Mouse (Mus musculus) CH12.LX (cell line): ENCODE results near the gene Smyd3. TPM values are rescaled to one million over a fixed set of nuclear protein-coding genes. Genes with fewer than 3 reads are reported as not detected.

Experiments
- DNase-seq: peaks from one replicate; pipeline ENCODE4 v3.0.0-alpha.2; 2013; ENCODE audit errors: extremely low read depth
- H3K27ac ChIP-seq: 2 replicates; pipeline ENCODE4 v1.5.1; 2012; ENCODE audit warnings: low read depth, mild to moderate bottlenecking, control low read depth, moderate library complexity; ENCODE audit not compliant: insufficient read depth
- H3K27me3 ChIP-seq: replicated peaks from 2 replicates; pipeline ENCODE3; 2012; ENCODE audit warnings: inconsistent platforms
- H3K36me3 ChIP-seq, 2 experiments: replicated peaks in 1 of 2; 2 replicates each; pipeline versions ENCODE3 to v1.6.1; 2012; ENCODE audit warnings: inconsistent platforms in 1 of 2, low read length in 1 of 2, mild to moderate bottlenecking in 1 of 2, mixed read lengths in 1 of 2, moderate library complexity in 1 of 2; ENCODE audit not compliant: control insufficient read depth in 1 of 2, insufficient read depth in 1 of 2
- H3K4me1 ChIP-seq, 2 experiments: 2 replicates each; pipeline ENCODE4 v1.6.1; 2012; ENCODE audit warnings: inconsistent platforms in 1 of 2, moderate library complexity in 1 of 2; ENCODE audit not compliant: insufficient read depth in 2 of 2, control insufficient read depth in 1 of 2
- H3K4me2 ChIP-seq: 2 replicates; pipeline ENCODE4 v1.6.1; 2012; ENCODE audit warnings: low read depth, mild to moderate bottlenecking, control low read depth; ENCODE audit not compliant: poor library complexity, insufficient read depth, severe bottlenecking
- H3K4me3 ChIP-seq, 3 experiments: fragments of 150-350 bp in 1 of 3; sonication (generic) in 1 of 3; replicated peaks in 1 of 3; 2 replicates each; pipeline versions ENCODE3 to v1.5.1; 2011 to 2012; ENCODE audit warnings: low read depth in 2 of 3, low read length in 2 of 3, mild to moderate bottlenecking in 2 of 3, moderate library complexity in 2 of 3, control low read depth in 1 of 3, improper control_type of control experiment in 1 of 3, inconsistent platforms in 1 of 3, mixed read lengths in 1 of 3; ENCODE audit not compliant: poor library complexity in 1 of 3
- H3K79me2 ChIP-seq: replicated peaks from 2 replicates; pipeline ENCODE4 v1.6.1; 2012; ENCODE audit warnings: mild to moderate bottlenecking, moderate library complexity; ENCODE audit not compliant: control insufficient read depth, poor library complexity, insufficient read depth, severe bottlenecking; ENCODE audit errors: extremely low read depth
- H3K9ac ChIP-seq: 2 replicates; pipeline ENCODE4 v1.6.1; 2012; ENCODE audit warnings: low read depth, mild to moderate bottlenecking, control low read depth, moderate library complexity; ENCODE audit not compliant: insufficient read depth
- H3K9me3 ChIP-seq: replicated peaks from 2 replicates; pipeline ENCODE3; 2012; ENCODE audit warnings: low read length, inconsistent platforms, mixed read lengths
- BHLHE40 ChIP-seq: IDR thresholded peaks from 2 replicates; pipeline ENCODE4 v1.6.1; 2011; ENCODE audit warnings: mild to moderate bottlenecking, low read depth, low read length, improper control_type of control experiment
- CHD2 ChIP-seq: IDR thresholded peaks from 2 replicates; pipeline ENCODE4 v1.6.1; 2011; ENCODE audit warnings: low read length, improper control_type of control experiment
- CTCF ChIP-seq, 2 experiments: IDR thresholded peaks in 1 of 2; conservative IDR thresholded peaks in 1 of 2; 2 replicates each; pipeline ENCODE4 v1.5.1; 2011 to 2012; ENCODE audit warnings: low read depth in 2 of 2, low read length in 2 of 2, improper control_type of control experiment in 1 of 2, inconsistent platforms in 1 of 2, mild to moderate bottlenecking in 1 of 2, moderate library complexity in 1 of 2
- ELF1 ChIP-seq: IDR thresholded peaks from 2 replicates; pipeline ENCODE4 v1.6.1; 2014; ENCODE audit warnings: low read depth, mild to moderate bottlenecking, inconsistent platforms, low read length, improper control_type of control experiment
- EP300 ChIP-seq: IDR thresholded peaks from 2 replicates; pipeline ENCODE4 v1.6.1; 2011; ENCODE audit warnings: low read length, improper control_type of control experiment
- ETS1 ChIP-seq: conservative IDR thresholded peaks from 2 replicates; pipeline ENCODE4 v1.6.1; 2012; ENCODE audit warnings: low read depth, mild to moderate bottlenecking, inconsistent platforms, low read length, improper control_type of control experiment, moderate library complexity
- GABPA ChIP-seq: IDR thresholded peaks from 2 replicates; pipeline ENCODE4 v1.6.1; 2012; ENCODE audit warnings: low read depth, low read length, improper control_type of control experiment, inconsistent platforms; ENCODE audit not compliant: insufficient replicate concordance
- HCFC1 ChIP-seq: IDR thresholded peaks from 2 replicates; pipeline ENCODE4 v1.6.1; 2012; ENCODE audit warnings: low read depth, mild to moderate bottlenecking, inconsistent platforms, low read length, improper control_type of control experiment
- IRF4 ChIP-seq: IDR thresholded peaks from 2 replicates; pipeline ENCODE4 v1.6.1; 2014; ENCODE audit warnings: low read depth, mild to moderate bottlenecking, inconsistent platforms, low read length, improper control_type of control experiment
- MAFK ChIP-seq: IDR thresholded peaks from 2 replicates; pipeline ENCODE4 v1.6.1; 2011; ENCODE audit warnings: low read length, improper control_type of control experiment; ENCODE audit not compliant: insufficient replicate concordance
- MAX ChIP-seq: IDR thresholded peaks from 2 replicates; pipeline ENCODE4 v1.6.1; 2011; ENCODE audit warnings: low read length, improper control_type of control experiment
- MEF2A ChIP-seq: IDR thresholded peaks from 2 replicates; pipeline ENCODE4 v1.6.1; 2014; ENCODE audit warnings: low read depth, mild to moderate bottlenecking, inconsistent platforms, low read length, improper control_type of control experiment, borderline replicate concordance
- NRF1 ChIP-seq: IDR thresholded peaks from 2 replicates; pipeline ENCODE4 v1.6.1; 2014; ENCODE audit warnings: low read depth, mild to moderate bottlenecking, inconsistent platforms, low read length, improper control_type of control experiment, moderate library complexity
- PAX5 ChIP-seq: IDR thresholded peaks from 2 replicates; pipeline ENCODE4 v1.6.1; 2012; ENCODE audit warnings: low read length, inconsistent platforms, mixed read lengths
- POLR2AphosphoS2 ChIP-seq: IDR thresholded peaks from 2 replicates; pipeline ENCODE4 v1.6.1; 2011; ENCODE audit warnings: low read depth, low read length, improper control_type of control experiment
- RCOR1 ChIP-seq: conservative IDR thresholded peaks from 2 replicates; pipeline ENCODE4 v1.6.1; 2012; ENCODE audit warnings: low read depth, mild to moderate bottlenecking, inconsistent platforms, low read length, improper control_type of control experiment
- UBTF ChIP-seq: IDR thresholded peaks from 2 replicates; pipeline ENCODE4 v1.6.1; 2012; ENCODE audit warnings: low read depth, mild to moderate bottlenecking, inconsistent platforms, low read length, improper control_type of control experiment, moderate library complexity
- USF1 ChIP-seq: IDR thresholded peaks from 2 replicates; pipeline ENCODE4 v1.6.1; 2014; ENCODE audit warnings: low read depth, mild to moderate bottlenecking, inconsistent platforms, low read length, improper control_type of control experiment
- USF2 ChIP-seq: conservative IDR thresholded peaks from 2 replicates; pipeline ENCODE4 v1.6.1; 2011; ENCODE audit warnings: low read depth, low read length, improper control_type of control experiment
- ZC3H11A ChIP-seq: IDR thresholded peaks from 2 replicates; pipeline ENCODE4 v1.6.1; 2012; ENCODE audit warnings: low read depth, mild to moderate bottlenecking, inconsistent platforms, low read length, improper control_type of control experiment
- dilution Hi-C: fragments of 300-500 bp; cut with MboI; formaldehyde crosslinking; loops from 2 replicates; pipeline ENCODE4 v1.14.3; 2020; ENCODE audit warnings: low sequenced_read_pairs; ENCODE audit not compliant: extremely low pct_unique_long_range_greater_than_20kb, extremely low pct_ligation_motif_present
- in situ Hi-C: fragments of 300-500 bp; cut with MboI; formaldehyde crosslinking; loops from 3 replicates; pipeline ENCODE4 v1.14.3; 2019; ENCODE audit warnings: low sequenced_read_pairs, low pct_ligation_motif_present, low pct_unique_long_range_greater_than_20kb, mixed read lengths
- polyA plus RNA-seq: library from polyadenylated mRNA; unstranded; fragments of >175 nt; gene quantifications from 2 replicates; pipeline ENCODE4 v1.2.1, GENCODE M21; 2012; ENCODE audit warnings: low read depth; ENCODE audit not compliant: insufficient read length
- total RNA-seq, 2 experiments: library from RNA; depleted of rRNA; stranded (reverse); fragments of 300-350 nt in 1 of 2; fragments of >200 nt in 1 of 2; gene quantifications; 2 replicates each; pipeline ENCODE4 v1.2.3; 2012 to 2014

Smyd3 gene
- total and polyA plus RNA-seq, 3 experiments, result 11.4 to 12.5 (median 11.8) TPM

- no peak overlapping the region for H3K9ac ChIP-seq
- no peak overlapping the region for H3K4me3 ChIP-seq
- in situ Hi-C loops (no loop called here), dilution Hi-C loops (no loop called here)
- no peaks in the 10 kb centered on the region for H3K79me2 ChIP-seq
- H3K9me3 ChIP-seq, result no peaks in the 10 kb centered on the region
- no peak overlapping the region for H3K27ac ChIP-seq
- H3K27me3 ChIP-seq, result no peaks in the 10 kb centered on the region
- H3K4me2 ChIP-seq, result no peak overlapping the region
- H3K36me3 ChIP-seq, result peaks cover 0 to 7% of the 10 kb centered on the region in 2 experiments
- H3K4me1 ChIP-seq, result no peaks in the 10 kb centered on the region
- no peak for TF ChIP-seq ELF1
- TF ChIP-seq HCFC1, result no peak
- TF ChIP-seq, all 38 proteins: peak for 0
- no peak for DNase-seq
Measured at GRCm38 (mm10) chr1:179378102-179378501, 139.7 kb downstream of the Smyd3 start.

GRCm38 (mm10) chr1:179374987-179375386, 142.9 kb downstream of the Smyd3 start:
- no peak for TF ChIP-seq POLR2AphosphoS2
- no peak for TF ChIP-seq PAX5
- no peak for TF ChIP-seq ETS1
- no peak for TF ChIP-seq RCOR1
- TF ChIP-seq USF1, result no peak
- no peak for TF ChIP-seq NRF1
- no peak for TF ChIP-seq IRF4
- TF ChIP-seq ELF1, result no peak
- TF ChIP-seq EP300, result no peak
- no peak for TF ChIP-seq CTCF (conservative IDR thresholded peaks at IDR 0.05 in 1 of 2, IDR thresholded peaks at IDR 0.05 in 1 of 2; ENCODE audit: low read depth in 2 of 2, low read length in 2 of 2)
- TF ChIP-seq MEF2A, result no peak
- no peak for TF ChIP-seq MAX
- TF ChIP-seq GABPA, result no peak
- TF ChIP-seq CHD2, result no peak
- no peak for TF ChIP-seq MAFK
- no peak for TF ChIP-seq ZC3H11A
- TF ChIP-seq BHLHE40, result no peak
- TF ChIP-seq UBTF, result no peak
- TF ChIP-seq USF2, result no peak
- in situ Hi-C loops (no loop called here), dilution Hi-C loops (no loop called here)
- Histone ChIP-seq H3K9me3 (peaks cover 2% of the 10 kb centered on the region), H3K36me3 (peaks cover 0 to 8% of the 10 kb centered on the region in 2 experiments), H3K9ac (no peak overlapping the region), H3K4me1 (no peaks in the 10 kb centered on the region), H3K4me2 (no peak overlapping the region), H3K27ac (no peak overlapping the region), H3K27me3 (no peaks in the 10 kb centered on the region), H3K4me3 (no peak overlapping the region), H3K79me2 (no peaks in the 10 kb centered on the region)
- DNase-seq, result no peak
